Mouse (Mus musculus) limb, embryonic 10.5 days (tissue): ENCODE measurements around the gene Rgs16. TPM values are rescaled to one million over a fixed set of nuclear protein-coding genes. Genes with fewer than 3 reads are reported as not detected.

Source experiments
- DNase-seq: peaks from one replicate; pipeline ENCODE4 v3.0.0-alpha.2; 2017; ENCODE audit warnings: low spot score
- H3K27ac ChIP-seq: fragments of 300-500 bp; sonication (generic); 2 replicates; pipeline ENCODE4 v1.5.1; 2016; ENCODE audit warnings: mild to moderate bottlenecking
- H3K27me3 ChIP-seq: fragments of 300-500 bp; sonication (generic); 2 replicates; pipeline ENCODE4 v1.6.1; 2016; ENCODE audit warnings: low read depth, mild to moderate bottlenecking; ENCODE audit not compliant: poor library complexity, severe bottlenecking
- H3K36me3 ChIP-seq: fragments of 300-500 bp; sonication (generic); 2 replicates; pipeline ENCODE4 v1.6.1; 2016; ENCODE audit warnings: mild to moderate bottlenecking, moderate library complexity
- H3K4me1 ChIP-seq: fragments of 300-500 bp; sonication (generic); 2 replicates; pipeline ENCODE4 v1.6.1; 2016
- H3K4me3 ChIP-seq: fragments of 300-500 bp; sonication (generic); 2 replicates; pipeline ENCODE4 v1.5.1; 2016; ENCODE audit warnings: mild to moderate bottlenecking, moderate library complexity
- H3K9me3 ChIP-seq: fragments of 300-500 bp; sonication (generic); replicated peaks from 2 replicates; pipeline ENCODE4 v1.6.1; 2016; ENCODE audit warnings: mild to moderate bottlenecking
- WGBS: fragments of 180-500 bp; shearing (Covaris S2); methylation state at CpG from one replicate; pipeline ENCODE4 v1.1.7; 2016; 5-methylcytosine and 5-hydroxymethylcytosine counted together
- polyA plus RNA-seq: library from polyadenylated mRNA; unstranded; fragments of >200 nt; fragmentation: Nextera tagmentation; extraction: Ambion mirVana; gene quantifications from 2 replicates; pipeline ENCODE4 v1.2.1, GENCODE M21; 2016

Rgs16 gene
- polyA plus RNA-seq, 1 experiment from 2014 or later, result 6.0 TPM

DNA sequence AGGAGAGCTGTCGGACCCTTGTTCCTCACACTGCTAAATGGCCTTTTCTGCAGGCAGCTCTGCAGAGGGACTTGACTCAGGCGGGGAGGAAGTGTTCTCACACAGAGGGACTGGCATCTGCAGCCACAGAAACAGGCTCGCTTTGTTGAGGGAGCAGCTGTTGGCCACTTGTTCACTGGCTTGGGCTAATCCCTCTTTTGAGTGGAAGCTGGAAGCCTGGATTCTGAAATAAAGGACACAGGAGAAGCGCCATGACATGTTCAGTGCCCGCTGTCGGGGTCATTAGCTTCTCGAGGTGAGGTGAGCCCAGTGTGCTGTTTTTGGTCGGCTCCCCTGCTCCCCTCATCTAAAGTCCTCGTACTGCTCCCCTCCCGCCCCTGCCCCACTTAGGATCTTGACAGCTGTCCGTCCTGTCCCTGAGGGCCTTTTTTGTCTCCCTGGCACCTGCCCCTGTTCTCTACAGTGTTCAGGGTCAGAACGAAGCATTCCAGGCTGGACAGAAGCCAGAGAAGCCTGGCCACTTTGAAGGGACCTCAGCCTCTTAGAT is 36.6 kb upstream of the Rgs16 start:
- H3K4me3 ChIP-seq, result peak overlapping the region; percentile 6; the same call in 1 of the 2 replicates
- peak; percentile 56 for DNase-seq
- no peaks in the 10 kb centered on the region for H3K27me3 ChIP-seq
- H3K4me1 ChIP-seq, result peaks cover 59% of the 10 kb centered on the region
- no peaks in the 10 kb centered on the region for H3K9me3 ChIP-seq
- peak overlapping the region; percentile 86 for H3K27ac ChIP-seq
- no peaks in the 10 kb centered on the region for H3K36me3 ChIP-seq
- WGBS, result 10% methylated on average over 12 of the region's 12 CpGs

GRCm38 (mm10) chr1:153704174-153704573 is 36.0 kb upstream of the Rgs16 start:
- no peaks in the 10 kb centered on the region for H3K9me3 ChIP-seq
- 3% methylated on average over 7 of the region's 7 CpGs for WGBS
- peaks cover 52% of the 10 kb centered on the region for H3K4me1 ChIP-seq
- H3K36me3 ChIP-seq, result no peaks in the 10 kb centered on the region
- H3K27me3 ChIP-seq, result no peaks in the 10 kb centered on the region
- DNase-seq, result no peak
- peak overlapping the region; percentile 86 for H3K27ac ChIP-seq
- no peak overlapping the region for H3K4me3 ChIP-seq

DNA sequence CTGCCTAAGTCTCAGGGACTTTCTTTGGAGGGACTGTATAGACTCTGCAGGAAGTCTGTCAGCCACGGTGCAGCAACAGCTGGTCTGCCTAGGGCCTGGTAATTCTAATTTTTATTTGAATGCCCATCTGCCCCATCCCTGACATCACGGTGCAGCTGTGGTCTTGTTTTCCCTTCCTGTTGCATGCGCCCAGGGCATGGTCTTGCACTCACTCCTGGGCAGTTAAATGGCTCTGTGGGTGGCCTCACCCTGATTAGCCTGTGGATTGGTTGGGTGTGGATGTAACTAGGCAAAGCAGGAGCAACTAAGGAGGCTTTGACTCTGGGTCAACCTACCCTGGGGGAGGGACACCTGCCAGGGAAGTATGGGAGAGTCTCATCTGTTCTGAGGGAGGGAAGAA is 35.2 kb upstream of the Rgs16 start:
- H3K9me3 ChIP-seq, result no peaks in the 10 kb centered on the region
- H3K4me1 ChIP-seq, result peaks cover 50% of the 10 kb centered on the region
- WGBS, result 13% methylated on average over 3 of the region's 3 CpGs
- no peak overlapping the region for H3K4me3 ChIP-seq
- no peaks in the 10 kb centered on the region for H3K36me3 ChIP-seq
- no peak for DNase-seq
- H3K27me3 ChIP-seq, result no peaks in the 10 kb centered on the region
- H3K27ac ChIP-seq, result peak overlapping the region; percentile 26; the same call in 1 of the 2 replicates

GRCm38 (mm10) chr1:153708626-153709025 is 31.5 kb upstream of the Rgs16 start:
- 85% methylated on average over 5 of the region's 5 CpGs for WGBS
- H3K9me3 ChIP-seq, result no peaks in the 10 kb centered on the region
- no peak overlapping the region for H3K4me3 ChIP-seq
- peaks cover 25% of the 10 kb centered on the region for H3K4me1 ChIP-seq
- DNase-seq, result no peak
- H3K27me3 ChIP-seq, result no peaks in the 10 kb centered on the region
- no peak overlapping the region for H3K27ac ChIP-seq
- no peaks in the 10 kb centered on the region for H3K36me3 ChIP-seq

GRCm38 (mm10) chr1:153709451-153709850 is 30.7 kb upstream of the Rgs16 start:
- Histone ChIP-seq H3K27ac (no peak overlapping the region), H3K9me3 (no peaks in the 10 kb centered on the region), H3K4me3 (no peak overlapping the region), H3K27me3 (no peaks in the 10 kb centered on the region), H3K4me1 (peaks cover 16% of the 10 kb centered on the region), H3K36me3 (no peaks in the 10 kb centered on the region)
- no peak for DNase-seq
- WGBS, result 73% methylated on average over 5 of the region's 5 CpGs

DNA sequence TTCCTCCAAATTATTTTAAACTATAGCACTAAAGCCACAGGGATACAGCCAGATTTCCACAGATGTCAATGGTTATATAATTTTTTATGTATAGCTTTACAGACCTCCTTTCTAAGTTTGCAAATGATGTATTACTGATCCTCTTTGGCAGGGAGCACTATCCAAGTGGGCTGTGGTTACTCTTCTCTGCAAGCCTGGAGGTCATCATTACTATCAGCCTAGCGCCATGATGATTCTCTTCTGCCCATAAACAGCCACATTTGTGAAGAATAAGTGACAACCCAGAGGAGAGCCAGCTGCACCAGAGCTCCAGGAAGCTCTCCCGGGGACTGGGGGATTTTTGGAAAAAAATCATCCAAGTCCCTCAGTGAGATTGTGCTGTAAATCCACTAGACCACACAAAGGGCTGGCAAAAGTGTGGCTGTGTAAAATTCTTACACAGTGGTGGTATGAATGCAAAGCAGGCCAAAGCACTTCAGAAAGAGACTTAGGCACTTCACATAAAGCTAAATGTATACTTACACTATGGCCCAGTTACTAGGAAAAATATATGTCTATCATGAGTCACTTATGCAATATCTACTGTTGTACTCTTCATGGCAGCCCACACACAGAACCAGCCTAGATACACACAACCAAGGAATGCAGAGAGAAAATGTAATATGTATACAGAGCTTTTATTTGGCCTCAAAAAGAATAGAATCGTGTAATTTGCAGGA is 28.4 kb upstream of the Rgs16 start:
- H3K4me1 ChIP-seq, result peaks cover 6% of the 10 kb centered on the region
- WGBS, result 89% methylated on average over 3 of the region's 3 CpGs
- no peak overlapping the region for H3K27ac ChIP-seq
- no peaks in the 10 kb centered on the region for H3K9me3 ChIP-seq
- no peak for DNase-seq
- no peaks in the 10 kb centered on the region for H3K27me3 ChIP-seq
- no peaks in the 10 kb centered on the region for H3K36me3 ChIP-seq
- no peak overlapping the region for H3K4me3 ChIP-seq

DNA sequence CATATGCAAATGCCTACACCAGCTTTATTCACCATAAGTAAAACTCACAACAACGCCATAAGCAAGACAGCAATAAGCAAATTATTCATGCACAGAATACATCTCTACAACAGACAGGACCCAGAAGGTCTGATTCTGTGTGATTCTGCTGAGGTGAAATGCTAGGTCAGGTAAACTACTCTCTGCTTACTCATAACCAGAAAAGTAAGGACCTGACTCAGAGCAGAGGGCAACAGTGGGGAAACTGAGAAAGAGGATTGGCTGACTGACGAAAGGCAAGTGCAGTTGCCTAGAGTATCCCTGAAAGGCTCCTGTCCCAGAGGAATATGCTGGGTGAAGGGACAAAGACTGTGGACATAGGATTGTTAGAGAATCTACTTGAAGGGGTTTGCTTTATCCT is 27.5 kb upstream of the Rgs16 start:
- WGBS, result 94% methylated on average over 2 of the region's 2 CpGs

GRCm38 (mm10) chr1:153717990-153718389 is 22.2 kb upstream of the Rgs16 start:
- H3K4me1 ChIP-seq, result no peaks in the 10 kb centered on the region
- no peaks in the 10 kb centered on the region for H3K9me3 ChIP-seq
- no peak overlapping the region for H3K27ac ChIP-seq
- H3K4me3 ChIP-seq, result no peak overlapping the region
- no peaks in the 10 kb centered on the region for H3K27me3 ChIP-seq
- DNase-seq, result no peak
- no peaks in the 10 kb centered on the region for H3K36me3 ChIP-seq
- WGBS, result 93% methylated on average over 1 of the region's 1 CpGs

More for the DNA sequence above, 27.5 kb upstream of the Rgs16 start:
- Histone ChIP-seq H3K4me1 (peaks cover 6% of the 10 kb centered on the region), H3K9me3 (no peaks in the 10 kb centered on the region), H3K4me3 (no peak overlapping the region), H3K27ac (no peak overlapping the region), H3K36me3 (no peaks in the 10 kb centered on the region), H3K27me3 (no peaks in the 10 kb centered on the region)
- DNase-seq, result no peak

DNA sequence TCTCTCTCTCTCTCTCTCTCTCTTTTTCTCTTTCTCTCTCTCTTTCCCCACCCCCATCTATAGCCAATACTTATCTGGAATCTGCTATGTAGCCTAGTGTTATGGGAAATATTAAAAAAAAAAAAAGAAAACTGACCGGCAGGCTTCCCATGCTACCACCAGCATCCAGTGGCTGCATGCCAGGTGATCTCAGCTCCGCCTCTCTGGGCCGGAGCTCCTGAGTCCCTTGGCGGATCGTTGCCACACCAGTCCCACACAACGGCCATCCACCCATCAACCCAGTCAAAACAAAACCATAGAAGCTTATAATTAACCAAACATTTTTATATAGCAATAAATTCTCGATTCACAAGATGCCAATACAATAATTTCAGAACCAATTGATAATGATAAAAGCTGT is 19.2 kb upstream of the Rgs16 start:
- no peaks in the 10 kb centered on the region for H3K9me3 ChIP-seq
- no peak overlapping the region for H3K27ac ChIP-seq
- no peaks in the 10 kb centered on the region for H3K36me3 ChIP-seq
- H3K27me3 ChIP-seq, result no peaks in the 10 kb centered on the region
- no peak for DNase-seq
- WGBS, result 89% methylated on average over 7 of the region's 7 CpGs
- no peaks in the 10 kb centered on the region for H3K4me1 ChIP-seq
- no peak overlapping the region for H3K4me3 ChIP-seq

DNA sequence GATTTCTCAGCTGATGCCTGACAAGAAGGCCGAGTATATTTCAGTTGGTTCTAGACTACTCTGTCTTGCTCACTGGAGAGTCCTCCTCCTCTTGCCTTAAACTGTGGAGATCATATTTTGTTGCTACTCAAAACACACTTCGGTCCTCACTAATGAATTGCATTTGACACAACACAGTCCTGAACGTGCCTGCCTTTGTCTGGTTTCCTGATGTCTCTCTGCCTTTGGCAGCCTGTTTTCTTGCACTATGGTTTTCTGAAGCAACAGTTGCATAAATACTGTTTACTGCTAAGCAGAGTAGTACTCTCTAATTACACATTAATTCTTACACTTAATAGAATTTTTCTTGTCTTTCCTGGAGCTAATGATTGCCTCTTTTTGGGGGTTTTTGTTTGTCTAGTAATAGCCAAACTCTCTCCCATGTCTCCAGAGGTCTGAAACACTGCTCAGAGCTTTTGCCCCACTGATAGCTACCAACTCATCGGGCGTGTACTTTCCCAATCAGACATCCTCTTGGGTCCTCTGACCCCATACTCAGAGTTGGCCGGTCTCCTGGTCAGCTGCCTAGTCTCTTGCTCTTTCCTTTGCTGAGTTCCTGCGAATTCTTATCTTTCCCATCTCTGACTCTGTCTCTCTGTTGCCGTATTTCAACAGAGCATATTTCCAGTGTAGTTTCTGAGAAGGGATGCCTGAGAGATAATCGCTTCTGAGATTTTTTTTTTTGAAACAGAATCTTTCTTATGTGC is 18.4 kb upstream of the Rgs16 start:
- Histone ChIP-seq H3K4me1 (no peaks in the 10 kb centered on the region), H3K27me3 (no peaks in the 10 kb centered on the region), H3K27ac (no peak overlapping the region), H3K36me3 (no peaks in the 10 kb centered on the region), H3K4me3 (no peak overlapping the region), H3K9me3 (no peaks in the 10 kb centered on the region)
- DNase-seq, result no peak
- WGBS, result 90% methylated on average over 9 of the region's 9 CpGs

GRCm38 (mm10) chr1:153723426-153723825 is 16.7 kb upstream of the Rgs16 start:
- Histone ChIP-seq H3K9me3 (no peaks in the 10 kb centered on the region), H3K4me3 (no peak overlapping the region), H3K27me3 (no peaks in the 10 kb centered on the region), H3K36me3 (no peaks in the 10 kb centered on the region), H3K27ac (no peak overlapping the region), H3K4me1 (no peaks in the 10 kb centered on the region)
- no peak for DNase-seq
- 78% methylated on average over 9 of the region's 9 CpGs for WGBS

DNA sequence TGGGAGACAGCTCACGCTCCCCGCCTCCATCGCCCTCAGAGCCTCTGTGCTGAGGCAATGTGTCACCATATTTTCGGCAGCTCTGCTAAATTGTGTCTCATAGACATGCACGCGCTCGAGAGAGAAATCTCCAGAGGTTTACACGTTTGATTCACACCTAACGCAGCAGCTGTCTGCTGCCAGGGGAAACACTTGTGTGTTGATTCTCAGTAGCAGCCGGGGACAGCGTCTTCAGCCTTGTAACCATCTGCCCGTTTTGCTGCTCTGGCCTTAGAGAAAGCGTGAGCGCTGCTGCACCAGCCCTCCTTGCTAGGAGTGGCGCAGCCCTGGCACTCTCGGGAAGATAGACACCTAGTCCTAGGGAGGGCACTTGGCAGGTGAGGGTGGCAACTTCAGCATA is 13.5 kb upstream of the Rgs16 start:
- H3K9me3 ChIP-seq, result no peaks in the 10 kb centered on the region
- no peaks in the 10 kb centered on the region for H3K36me3 ChIP-seq
- 84% methylated on average over 16 of the region's 16 CpGs for WGBS
- H3K4me1 ChIP-seq, result 0 out of 2 replicates have a peak, but pooled peaks cover 3% of the 10 kb centered on the region
- DNase-seq, result no peak
- H3K27me3 ChIP-seq, result no peaks in the 10 kb centered on the region
- H3K4me3 ChIP-seq, result no peak overlapping the region
- no peak overlapping the region for H3K27ac ChIP-seq

DNA sequence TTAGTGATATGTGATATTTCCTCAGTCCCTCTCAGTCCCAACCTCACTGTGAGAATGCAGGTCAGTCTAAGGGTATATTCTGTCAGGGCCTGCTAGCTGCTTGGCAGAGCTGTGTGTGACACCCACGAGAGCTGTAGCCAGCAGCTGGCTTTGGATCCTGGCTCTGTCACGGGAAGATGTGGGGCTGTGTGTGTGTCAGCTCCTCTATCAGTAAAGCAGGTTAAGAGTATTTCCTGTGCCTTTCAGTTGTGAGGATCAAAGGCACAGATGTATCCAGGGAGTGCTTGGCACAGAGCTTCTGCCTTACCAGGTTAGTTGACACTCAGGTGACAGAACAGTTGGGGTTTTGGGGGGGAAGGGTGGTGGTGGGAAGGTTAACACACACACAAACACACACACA is 10.3 kb upstream of the Rgs16 start:
- Histone ChIP-seq H3K27ac (no peak overlapping the region), H3K4me1 (peaks cover 19% of the 10 kb centered on the region), H3K9me3 (no peaks in the 10 kb centered on the region), H3K4me3 (no peak overlapping the region), H3K36me3 (no peaks in the 10 kb centered on the region), H3K27me3 (peaks cover 7% of the 10 kb centered on the region; the same call in 1 of the 2 replicates)
- WGBS, result 59% methylated on average over 2 of the region's 2 CpGs
- no peak for DNase-seq
